Mouse (Mus musculus): ENCODE measurements around the gene Map3k15. TPM values are rescaled to one million over a fixed set of nuclear protein-coding genes. Genes with fewer than 3 reads are reported as not detected.

The Map3k15 gene
- 1.9 and 2.3 TPM in 2 replicates for polyA plus RNA-seq (2012; rRNA removed)

DNA sequence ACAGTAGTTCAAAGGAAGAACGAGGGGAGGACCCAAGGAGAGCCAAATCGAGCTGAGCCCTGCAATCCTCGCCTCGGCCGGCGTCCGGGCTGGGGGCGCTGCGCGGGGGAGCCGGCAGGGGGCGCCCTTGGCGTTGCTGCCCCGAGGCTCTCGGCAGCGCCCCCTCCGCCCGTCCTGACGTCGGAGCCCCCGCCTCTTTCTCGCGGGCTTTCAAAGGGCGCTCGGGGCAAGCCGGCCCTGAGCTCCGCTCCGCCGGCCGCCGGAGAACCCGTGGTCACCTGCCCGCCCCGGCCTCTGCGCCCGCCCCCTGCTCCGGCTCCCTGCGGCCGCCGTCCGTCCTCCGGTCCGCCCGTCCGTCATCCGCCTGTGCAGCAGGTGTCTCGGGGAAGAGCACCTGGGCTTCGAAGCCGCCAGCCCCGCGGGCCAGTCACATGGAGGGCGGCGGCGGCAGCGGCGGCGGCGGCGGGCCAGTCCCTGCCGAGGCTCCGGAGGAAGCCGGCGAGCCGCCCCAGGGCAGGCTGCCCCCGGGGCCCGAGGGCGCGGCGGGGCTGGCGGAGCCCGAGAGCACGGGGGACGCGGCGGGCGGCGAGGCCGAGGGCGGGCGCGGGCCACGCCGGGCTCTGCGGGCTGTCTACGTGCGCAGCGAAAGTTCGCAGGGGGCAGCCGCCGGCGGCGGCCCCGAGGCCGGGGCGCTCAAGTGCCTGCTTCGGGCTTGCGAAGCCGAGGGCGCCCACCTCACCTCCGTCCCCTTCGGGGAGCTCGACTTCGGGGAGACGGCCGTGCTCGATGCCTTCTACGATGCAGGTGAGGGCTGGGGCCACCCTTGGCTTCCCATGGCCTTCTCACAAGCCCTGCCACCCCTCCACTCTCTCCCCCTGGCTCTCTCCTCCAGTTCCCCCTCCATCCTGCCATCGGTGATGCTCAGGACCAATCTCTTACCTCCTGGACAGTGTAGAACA lies at the start of gene Map3k15:
TSS of gene Map3k15 (plus strand) at position 432 of the 959 bp plus-strand sequence.

DNA sequence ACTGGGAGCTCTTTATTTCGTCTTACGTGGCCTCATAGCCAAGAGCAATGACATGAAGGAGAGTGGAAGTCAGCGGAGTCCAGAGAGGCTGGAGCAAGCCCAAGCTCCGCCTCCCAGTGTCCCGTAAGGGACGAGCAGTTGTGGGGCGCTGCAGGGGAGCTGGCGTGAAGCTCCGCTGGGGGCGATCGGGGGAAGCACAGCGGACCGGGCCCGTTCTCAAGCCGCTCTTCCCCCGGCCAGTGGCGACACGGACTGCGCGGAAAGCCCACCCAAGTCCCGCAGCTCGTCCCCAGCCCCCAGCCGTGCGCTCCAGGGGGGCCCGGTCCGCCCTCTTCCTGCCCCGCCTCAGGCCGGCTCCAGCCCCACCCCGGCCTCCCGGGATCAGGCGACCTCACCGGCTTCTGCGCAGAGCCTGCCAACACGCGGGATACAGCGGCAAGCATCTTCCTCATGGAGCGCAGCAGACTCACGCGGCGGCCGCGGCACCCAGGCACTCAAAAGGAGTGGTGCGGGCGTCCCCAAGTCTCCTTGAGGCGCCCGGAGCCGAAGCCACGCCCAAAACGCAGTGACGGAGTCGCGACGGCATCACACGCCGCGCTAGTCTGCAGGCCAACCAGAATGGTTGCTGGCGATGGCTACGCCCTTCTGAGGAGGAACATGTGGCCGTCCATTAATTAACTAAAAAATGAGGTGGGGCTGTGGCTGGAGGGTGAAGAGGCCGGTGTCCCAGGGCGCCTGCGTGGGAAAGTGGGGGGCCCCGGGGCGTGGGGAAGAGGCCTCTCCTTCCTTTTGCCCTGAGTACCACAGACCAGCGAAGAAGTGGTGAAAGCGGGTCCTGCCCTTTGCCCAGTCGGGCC lies 149.9 kb downstream of the Map3k15 start, which contains the start of gene Pdha1:
TSS of gene Pdha1 (minus strand) at position 553 of the 857 bp plus-strand sequence.

Other genes starting within 250 kb of the Map3k15 start
- gene Pdha1, start 150.0 kb downstream of the Map3k15 start, polyA plus RNA-seq (2012; rRNA removed) = 109 and 124 TPM in 2 replicates

Data from central nervous system, embryonic 18 days (tissue).